Mouse (Mus musculus) midbrain, embryonic 11.5 days (tissue): ENCODE measurements at regions not wholly inside any gene's neighbourhood (a gene's known extent, or its start where the extent isn't known, plus 50 kb on each side); places are given as distances from the start of the nearest gene placed in this dataset.
"Not testable (repeated sequence)": the region's sequence is repeated elsewhere in the genome, so short reads cannot be mapped to it uniquely, and the experiment has no call there.

Experiments
- ATAC-seq: fragments of 200-750 bp; cut with Nextera tagmentation; 2 replicates; pipeline ENCODE4 v1.8.0; 2017; ENCODE audit warnings: moderate TSS enrichment, moderate library complexity; ENCODE audit not compliant: low FRiP score
- DNase-seq: peaks from one replicate; pipeline ENCODE4 v3.0.0; 2015; ENCODE audit warnings: low spot score; ENCODE audit errors: missing footprints
- H3K27ac ChIP-seq: fragments of 300-500 bp; sonication (generic); 2 replicates; pipeline ENCODE4 v1.5.1; 2014; ENCODE audit warnings: low read depth, low read length
- H3K27me3 ChIP-seq: fragments of 300-500 bp; sonication (generic); 2 replicates; pipeline ENCODE4 v1.6.1; 2014; ENCODE audit warnings: mild to moderate bottlenecking, low read length, moderate library complexity, mixed read lengths; ENCODE audit not compliant: control insufficient read depth, insufficient read depth
- H3K36me3 ChIP-seq: fragments of 300-500 bp; sonication (generic); 2 replicates; pipeline ENCODE4 v1.6.1; 2014; ENCODE audit warnings: mild to moderate bottlenecking, low read length, moderate library complexity, mixed read lengths; ENCODE audit not compliant: control insufficient read depth, insufficient read depth
- H3K4me1 ChIP-seq: fragments of 300-500 bp; sonication (generic); 2 replicates; pipeline ENCODE4 v1.6.1; 2014; ENCODE audit warnings: low read length; ENCODE audit not compliant: control insufficient read depth, insufficient read depth
- H3K4me2 ChIP-seq: fragments of 300-500 bp; sonication (generic); 2 replicates; pipeline ENCODE4 v1.6.1; 2014; ENCODE audit warnings: mild to moderate bottlenecking, moderate library complexity
- H3K4me3 ChIP-seq: fragments of 300-500 bp; sonication (generic); 2 replicates; pipeline ENCODE4 v1.5.1; 2014; ENCODE audit warnings: low read depth, low read length
- H3K9ac ChIP-seq: fragments of 300-500 bp; sonication (generic); 2 replicates; pipeline ENCODE4 v1.6.1; 2014; ENCODE audit warnings: low read length
- H3K9me3 ChIP-seq: fragments of 300-500 bp; sonication (generic); 2 replicates; pipeline ENCODE4 v1.6.1; 2016; ENCODE audit warnings: low read length; ENCODE audit not compliant: control insufficient read depth
- WGBS: fragments of 180-500 bp; shearing (Covaris S2); extraction: QIAGEN DNeasy Blood & Tissue Kit; methylation state at CpG from one replicate; pipeline ENCODE4 v1.1.7; 2014; 5-methylcytosine and 5-hydroxymethylcytosine counted together

DNA sequence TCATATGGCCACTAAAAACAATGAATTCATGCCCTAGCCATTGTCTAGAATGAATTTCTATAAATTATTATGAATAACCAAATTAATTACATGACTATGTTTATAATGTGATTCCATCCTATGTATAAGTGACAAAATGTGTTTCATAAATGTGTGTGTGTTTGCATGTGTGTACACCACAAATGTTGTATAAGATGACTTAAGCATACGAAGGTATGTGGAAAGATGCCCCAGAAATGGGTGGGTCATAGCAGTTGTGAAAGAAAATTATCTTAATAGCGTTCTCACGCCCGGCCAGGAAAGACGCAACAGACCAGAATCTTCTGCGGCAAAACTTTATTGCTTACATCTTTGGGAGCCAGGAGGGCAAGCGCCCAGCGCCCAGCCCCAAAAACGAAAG, 61.5 kb upstream of the Fam78b start:
- H3K9ac ChIP-seq, ATAC-seq, H3K9me3 ChIP-seq, H3K4me1 ChIP-seq, DNase-seq, H3K27ac ChIP-seq, H3K27me3 ChIP-seq, H3K36me3 ChIP-seq: not testable (repeated sequence)
- 0 out of 2 replicates have a peak overlapping the region, but pooled peaks have one; percentile 7 for H3K4me2 ChIP-seq
- H3K4me3 ChIP-seq = peak overlapping the region; percentile 10; the same call in 1 of the 2 replicates
- 56% methylated on average over 9 of the region's 9 CpGs for WGBS

- 56% methylated on average over 31 of the region's 31 CpGs for WGBS
- DNase-seq (peak; percentile 85), ATAC-seq (peak; percentile 76)
- Histone ChIP-seq H3K4me3 (peak overlapping the region; percentile 10; the same call in 1 of the 2 replicates), H3K4me2 (0 out of 2 replicates have a peak overlapping the region, but pooled peaks have one; percentile 7)
- not testable (repeated sequence) for H3K27ac ChIP-seq, H3K36me3 ChIP-seq, H3K27me3 ChIP-seq, H3K4me1 ChIP-seq, H3K9me3 ChIP-seq, H3K9ac ChIP-seq
These were observed 60.8 kb upstream of the Fam78b start for GRCm38 (mm10) chr1:166940146-166941076.

DNA sequence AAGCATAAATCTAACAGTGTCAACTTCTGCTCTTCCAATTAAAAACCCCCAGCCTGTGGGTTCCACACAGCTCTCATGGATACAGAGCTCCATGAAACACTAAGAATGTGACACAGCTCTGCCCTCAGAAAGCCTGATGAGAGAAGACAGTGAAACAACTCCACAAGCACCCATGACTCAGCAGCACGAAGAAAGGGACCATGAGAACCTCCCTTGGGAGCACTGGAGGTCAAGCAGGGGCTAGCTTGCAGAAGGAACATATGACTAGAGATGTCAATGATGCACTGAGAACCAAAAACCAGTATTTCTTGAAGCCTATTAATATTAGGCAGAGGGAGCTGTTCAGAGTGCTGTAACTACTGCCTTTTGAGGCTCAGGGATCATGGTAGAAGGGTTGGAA, 59.0 kb upstream of the Fam78b start:
- H3K4me3 ChIP-seq = no peak overlapping the region
- DNase-seq (no peak), ATAC-seq (no peak)
- no peaks in the 10 kb centered on the region for H3K27me3 ChIP-seq
- H3K27ac ChIP-seq = no peak overlapping the region
- no peaks in the 10 kb centered on the region for H3K9me3 ChIP-seq
- no peaks in the 10 kb centered on the region for H3K4me1 ChIP-seq
- WGBS = 90% methylated on average over 1 of the region's 1 CpGs
- H3K9ac ChIP-seq = no peak overlapping the region
- H3K4me2 ChIP-seq = no peak overlapping the region
- H3K36me3 ChIP-seq = no peaks in the 10 kb centered on the region

- WGBS = 85% methylated on average over 7 of the region's 7 CpGs
- no peak overlapping the region for H3K4me2 ChIP-seq
- H3K9me3 ChIP-seq = no peaks in the 10 kb centered on the region
- no peak overlapping the region for H3K9ac ChIP-seq
- DNase-seq = no peak
- H3K4me3 ChIP-seq = no peak overlapping the region
- H3K27me3 ChIP-seq = no peaks in the 10 kb centered on the region
- H3K4me1 ChIP-seq = no peaks in the 10 kb centered on the region
- H3K36me3 ChIP-seq = no peaks in the 10 kb centered on the region
- no peak overlapping the region for H3K27ac ChIP-seq
- ATAC-seq = no peak
These were observed 56.7 kb upstream of the Fam78b start for GRCm38 (mm10) chr1:166944540-166944939.

DNA sequence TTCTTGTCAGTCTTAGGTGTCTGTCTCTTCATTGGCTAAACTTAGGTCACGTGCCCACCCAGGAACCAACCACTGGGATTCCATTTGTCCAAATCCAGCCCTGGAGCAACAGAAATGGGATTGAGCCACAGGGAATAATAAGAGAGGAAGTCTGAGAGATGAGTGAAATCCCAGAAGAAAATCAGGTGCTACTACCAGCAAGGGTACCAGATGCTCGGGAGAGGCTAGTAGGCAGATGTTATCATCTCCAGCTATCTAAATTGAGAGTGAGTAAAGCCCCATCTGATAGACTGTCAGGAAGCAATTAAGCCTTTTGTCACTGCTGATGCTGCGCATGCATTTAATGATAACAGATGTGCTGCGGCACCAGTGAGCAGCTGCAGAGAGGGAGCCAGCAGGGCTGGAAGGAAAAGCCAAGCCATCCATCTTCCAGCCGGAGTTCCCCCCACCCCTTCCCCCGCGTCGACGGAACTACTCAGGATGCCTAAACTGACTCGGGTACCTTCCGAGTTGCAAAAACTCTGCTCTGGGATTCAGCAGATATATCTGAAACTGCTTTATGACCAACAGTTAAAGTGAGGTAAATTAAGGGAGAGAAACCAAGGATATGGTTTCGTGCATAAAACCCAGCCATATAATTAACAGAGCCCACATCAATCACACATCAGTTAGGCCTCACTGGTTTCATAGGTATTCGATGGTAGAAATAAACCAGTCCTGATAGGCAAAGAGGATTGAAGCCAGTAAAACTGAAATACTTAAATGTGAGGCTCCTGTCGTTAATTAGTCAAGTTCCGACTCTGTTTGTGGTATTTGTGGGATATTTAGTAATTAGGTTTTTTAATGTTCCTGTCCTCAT, 53.1 kb upstream of the Fam78b start:
- no peak overlapping the region for H3K4me3 ChIP-seq
- no peaks in the 10 kb centered on the region for H3K4me1 ChIP-seq
- peak; percentile 81 for DNase-seq
- H3K27me3 ChIP-seq = no peaks in the 10 kb centered on the region
- H3K9ac ChIP-seq = no peak overlapping the region
- H3K4me2 ChIP-seq = no peak overlapping the region
- 81% methylated on average over 15 of the region's 15 CpGs for WGBS
- no peaks in the 10 kb centered on the region for H3K9me3 ChIP-seq
- no peak overlapping the region for H3K27ac ChIP-seq
- ATAC-seq = peak; percentile 76
- no peaks in the 10 kb centered on the region for H3K36me3 ChIP-seq
